Mouse (Mus musculus): ENCODE results near the gene 2410002F23Rik.

GRCm38 (mm10) chr7:44291418-44291817 lies 44.9 kb downstream of the 2410002F23Rik start:
- TF ChIP-seq POLR2A (IDR thresholded peaks at IDR 0.05; ENCODE audit: low read depth, low read length) (no peak), MYC (IDR thresholded peaks at IDR 0.05; ENCODE audit: low read depth, low read length) (no peak), CTCF (conservative IDR thresholded peaks at IDR 0.05 in 1 of 2, IDR thresholded peaks at IDR 0.05 in 1 of 2; ENCODE audit: low read depth in 2 of 2, low read length in 2 of 2) (no peak), UBTF (IDR thresholded peaks at IDR 0.05; ENCODE audit: low read depth, low read length) (no peak), ZNF384 (IDR thresholded peaks at IDR 0.05; ENCODE audit: low read depth, low read length) (no peak), MAX (IDR thresholded peaks at IDR 0.05; ENCODE audit: low read length) (no peak), TBP (conservative IDR thresholded peaks at IDR 0.05; ENCODE audit: low read depth, low read length) (no peak)

All from CH12.LX (cell line).